Mouse (Mus musculus) mature B cell (primary cell): ENCODE measurements around the gene Gadd45g.

Experiments used
- in situ Hi-C: fragments of 300-500 bp; cut with MboI; formaldehyde crosslinking; loops from 2 replicates; pipeline ENCODE4 v1.14.3; 2019

Gene Gadd45g

DNA sequence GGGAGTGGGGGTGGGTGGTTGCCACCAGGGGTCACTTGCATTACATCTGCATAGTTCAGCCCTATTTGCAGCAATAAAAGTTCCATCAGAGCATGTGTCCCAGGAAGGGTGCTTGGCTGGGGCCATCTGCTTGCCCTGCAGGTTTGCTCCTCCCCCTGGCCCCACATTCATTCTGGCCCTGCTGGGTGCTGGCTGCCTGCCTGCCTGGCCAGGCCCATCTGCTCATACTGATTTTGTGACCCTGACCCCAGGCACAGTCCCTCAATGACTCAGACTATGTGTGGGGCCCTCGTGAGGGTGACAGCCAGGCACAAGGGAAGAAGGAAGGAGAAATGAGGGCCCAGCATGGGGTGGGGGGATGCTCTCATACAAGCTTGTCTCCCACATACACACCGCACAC is 12.9 kb upstream of the Gadd45g start:
- in situ Hi-C loops, result loop anchor here (25.0 kb wide), 1 partner anchor 1154 kb away; the partner anchor contains the start of gene Nfil3

DNA sequence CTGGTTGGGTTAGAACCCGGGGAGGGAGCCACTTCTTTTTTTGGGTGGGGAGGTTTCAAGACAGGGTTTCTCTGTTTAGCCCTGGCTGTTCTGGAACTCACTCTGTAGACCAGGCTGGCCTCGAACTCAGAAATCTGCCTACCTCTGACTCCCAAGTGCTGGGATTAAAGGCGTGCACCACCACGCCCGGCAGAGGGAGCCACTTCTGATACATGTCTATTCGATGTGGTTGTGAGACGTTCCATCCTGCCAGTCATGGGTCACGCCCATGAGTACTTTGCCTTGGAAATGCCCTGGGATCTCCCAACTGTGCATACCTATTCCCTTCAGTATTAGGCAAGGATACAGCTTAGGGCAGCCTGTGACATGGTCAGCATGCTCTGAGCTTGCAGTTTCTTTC is 12.5 kb upstream of the Gadd45g start:
- in situ Hi-C loops, result loop anchor here (25.0 kb wide), 1 partner anchor 1153 kb away; the partner anchor contains the start of gene Nfil3

DNA sequence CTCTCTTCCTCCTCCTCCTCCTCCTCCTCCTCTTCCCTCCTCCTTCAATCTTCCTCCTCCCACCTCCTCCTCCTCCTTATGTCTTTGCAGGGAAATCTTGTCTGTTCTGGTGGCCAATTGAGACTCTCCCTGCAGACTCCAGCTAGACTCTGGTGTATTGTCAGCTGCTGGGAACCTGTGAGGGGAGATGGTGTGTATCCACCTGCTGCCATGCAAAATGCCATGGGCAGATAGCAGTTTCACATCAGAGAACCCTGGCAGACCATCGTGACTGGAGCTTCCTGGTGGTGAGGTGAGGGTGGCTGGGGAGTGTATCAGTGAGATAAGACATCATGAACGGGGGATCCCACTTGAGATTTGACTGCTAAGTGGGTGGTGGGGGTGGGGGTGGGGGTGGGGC is 12.0 kb upstream of the Gadd45g start:
- in situ Hi-C loops, result loop anchor here (25.0 kb wide), 1 partner anchor 1153 kb away; the partner anchor contains the start of gene Nfil3

DNA sequence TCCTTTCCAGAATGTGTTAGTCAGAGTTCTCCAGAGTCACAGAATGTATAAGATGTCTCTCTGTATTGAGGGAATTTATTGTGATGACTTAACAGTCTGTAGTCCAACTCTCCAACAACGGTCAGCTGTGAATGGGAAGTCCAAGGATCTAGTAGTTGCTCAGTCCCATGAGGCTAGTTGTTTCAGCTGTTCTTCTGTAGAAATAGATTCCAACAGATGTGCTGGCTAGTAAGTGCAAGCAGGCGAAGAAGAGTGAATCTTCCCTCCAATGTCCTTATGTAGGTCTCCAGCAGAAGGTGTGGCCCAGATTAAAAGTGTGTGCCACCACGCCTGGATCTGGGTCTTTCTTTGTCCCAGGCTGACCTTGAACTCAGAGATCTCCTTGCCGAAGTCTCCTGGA is 11.3 kb upstream of the Gadd45g start:
- in situ Hi-C loops, result loop anchor here (25.0 kb wide), 1 partner anchor 1152 kb away; the partner anchor contains the start of gene Nfil3

DNA sequence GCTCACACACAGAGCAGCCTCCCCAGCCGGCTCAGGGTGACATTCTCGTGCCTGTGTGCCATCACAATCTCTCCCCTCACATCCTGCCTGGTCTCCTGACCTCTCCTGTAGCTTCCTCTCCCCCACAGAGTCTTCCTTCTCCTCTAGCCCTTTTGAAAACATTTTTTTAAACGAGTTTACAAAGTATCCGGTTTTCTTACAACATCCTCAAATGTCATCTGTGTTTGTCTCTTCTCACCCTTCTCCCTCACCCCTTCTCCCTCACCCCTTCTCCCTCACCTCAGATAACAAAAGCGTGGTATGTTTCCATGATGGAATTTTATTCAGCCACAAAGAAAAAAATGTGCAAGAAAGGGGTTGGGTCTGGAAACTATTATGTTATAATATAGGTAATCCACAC is 9.1 kb upstream of the Gadd45g start:
- in situ Hi-C loops, result loop anchor here (25.0 kb wide), 1 partner anchor 1150 kb away; the partner anchor contains the start of gene Nfil3

DNA sequence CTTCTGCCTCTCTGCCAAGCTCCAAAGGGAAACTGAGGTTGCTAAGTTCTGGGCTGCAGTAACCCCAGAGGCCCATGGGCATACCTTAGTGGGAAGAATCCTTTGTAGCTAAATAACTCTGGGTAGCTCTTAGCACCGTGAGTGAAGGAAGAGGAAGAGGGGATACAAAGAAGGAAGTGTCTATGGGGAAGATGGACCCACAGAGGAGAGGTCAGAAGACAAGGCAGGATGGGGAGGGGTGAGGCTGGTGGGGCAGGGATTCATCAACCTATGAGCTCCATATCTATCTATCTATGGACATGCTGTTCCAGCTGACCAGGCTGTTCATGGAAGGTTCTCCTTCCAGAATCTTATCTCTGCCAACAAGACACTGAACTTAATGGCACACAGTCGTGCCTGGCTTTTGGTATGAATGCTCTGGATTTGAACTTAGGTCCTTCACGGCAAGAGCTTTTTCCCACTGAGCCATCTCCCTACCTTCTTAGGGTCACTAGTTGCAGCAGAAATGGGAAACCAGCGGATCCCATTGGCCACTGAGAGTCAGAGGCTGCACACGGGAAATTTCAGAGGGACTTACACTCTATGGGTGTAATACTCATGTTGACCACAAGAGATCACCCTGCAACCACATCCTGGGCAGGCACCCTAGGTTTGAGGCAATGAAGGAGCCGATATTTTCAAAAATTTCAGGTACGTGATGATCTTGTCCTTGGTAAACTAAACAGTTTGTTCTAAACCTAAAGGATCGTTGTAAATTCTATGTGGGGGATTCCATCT is 7.0 kb upstream of the Gadd45g start:
- in situ Hi-C loops, result loop anchor here (10.0 to 25.0 kb wide), 2 partner anchors 805 to 1148 kb away; partner anchors contain the start of gene Nfil3

DNA sequence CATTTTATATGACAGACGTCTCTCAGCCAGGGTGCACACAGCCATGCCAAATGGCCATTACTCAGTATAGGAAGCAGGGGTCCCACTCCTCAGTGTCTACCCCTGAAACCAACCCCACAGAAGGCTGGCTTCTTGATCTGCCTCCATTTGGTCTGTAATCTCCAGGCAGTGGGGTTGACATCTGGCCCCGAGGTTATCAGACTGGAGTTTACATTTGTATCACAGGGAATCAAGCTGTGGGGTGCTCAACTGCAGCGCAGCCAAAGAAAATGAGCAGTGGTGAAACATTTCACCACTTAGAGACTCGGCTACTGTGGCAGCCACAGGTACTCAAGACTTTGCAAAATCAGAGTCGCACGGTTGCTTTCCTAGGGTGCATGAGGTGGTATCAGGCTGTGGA is 5.8 kb upstream of the Gadd45g start:
- in situ Hi-C loops, result loop anchor here (10.0 to 25.0 kb wide), 2 partner anchors 804 to 1147 kb away; partner anchors contain the start of gene Nfil3

DNA sequence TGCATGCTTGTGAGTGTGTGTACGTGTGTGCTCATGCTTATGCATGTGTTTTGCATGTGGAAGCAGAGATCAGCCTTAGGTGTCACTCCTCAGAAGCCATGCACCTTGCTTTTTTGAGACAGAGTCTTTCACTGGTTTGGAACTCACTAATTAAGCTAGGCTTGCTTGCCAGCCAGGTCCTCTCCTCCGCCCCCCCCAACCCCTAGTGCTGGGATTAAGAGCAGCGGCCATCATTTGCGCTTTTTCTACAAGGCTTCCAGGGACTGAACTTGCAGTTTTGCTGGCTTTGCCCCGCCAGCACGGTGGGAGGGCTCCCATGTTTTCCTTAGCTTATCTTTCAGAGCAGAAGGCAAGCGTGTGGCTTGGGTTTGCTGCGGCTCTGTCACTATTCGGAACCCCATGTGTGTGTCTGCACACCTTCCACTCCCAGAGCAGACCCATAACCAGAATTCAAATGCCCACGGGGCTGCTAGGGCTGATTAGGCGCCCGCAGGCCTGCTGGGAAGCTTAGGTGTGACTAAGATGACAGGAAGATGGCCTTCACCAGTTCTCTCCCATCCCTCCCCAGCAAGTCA is 4.8 kb upstream of the Gadd45g start:
- in situ Hi-C loops, result loop anchor here (10.0 to 25.0 kb wide), 2 partner anchors 803 to 1146 kb away; partner anchors contain the start of gene Nfil3

DNA sequence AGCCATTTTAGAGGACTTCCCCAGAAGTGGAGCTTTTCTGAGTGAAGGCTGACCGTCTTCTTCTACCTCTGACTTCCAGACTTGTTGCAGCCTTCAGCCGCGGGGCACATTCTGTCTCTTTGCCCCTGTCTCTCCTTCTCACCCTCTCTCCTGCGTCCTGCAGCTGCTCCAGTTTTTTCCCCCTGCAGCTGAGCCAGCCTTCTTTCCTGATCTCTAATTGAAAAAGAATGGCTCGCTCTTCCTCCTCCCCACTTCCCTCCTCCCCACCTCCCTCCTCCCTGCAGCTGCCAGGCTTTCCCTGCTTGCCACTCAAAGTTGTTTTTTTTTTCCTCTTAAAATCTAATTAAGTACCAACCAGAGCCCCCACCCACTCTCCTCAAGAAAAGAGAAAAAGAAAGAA is 4.3 kb upstream of the Gadd45g start:
- in situ Hi-C loops, result loop anchor here (10.0 to 25.0 kb wide), 2 partner anchors 803 to 1145 kb away; partner anchors contain the start of gene Nfil3

DNA sequence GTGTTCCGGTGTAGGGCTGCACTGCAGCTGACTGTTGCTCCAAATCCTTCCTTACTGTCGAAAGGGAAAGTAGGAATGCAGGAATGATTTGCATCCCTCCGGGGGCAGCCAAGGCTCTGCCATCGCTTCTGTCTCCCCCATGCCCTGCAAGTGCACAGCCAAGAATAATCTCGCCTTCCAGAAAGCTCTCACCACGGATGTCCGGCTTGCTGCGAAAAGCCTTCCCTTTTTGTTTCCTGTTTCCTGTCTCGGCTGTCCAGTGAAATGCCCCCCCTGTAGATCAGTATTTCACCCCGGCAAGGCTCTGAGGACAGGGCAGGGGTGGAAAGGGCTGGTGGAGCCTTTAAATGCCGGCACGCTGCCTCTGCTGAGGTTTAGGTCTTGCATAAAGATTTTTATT is 3.7 kb upstream of the Gadd45g start:
- in situ Hi-C loops, result loop anchor here (10.0 to 25.0 kb wide), 2 partner anchors 802 to 1145 kb away; partner anchors contain the start of gene Nfil3

DNA sequence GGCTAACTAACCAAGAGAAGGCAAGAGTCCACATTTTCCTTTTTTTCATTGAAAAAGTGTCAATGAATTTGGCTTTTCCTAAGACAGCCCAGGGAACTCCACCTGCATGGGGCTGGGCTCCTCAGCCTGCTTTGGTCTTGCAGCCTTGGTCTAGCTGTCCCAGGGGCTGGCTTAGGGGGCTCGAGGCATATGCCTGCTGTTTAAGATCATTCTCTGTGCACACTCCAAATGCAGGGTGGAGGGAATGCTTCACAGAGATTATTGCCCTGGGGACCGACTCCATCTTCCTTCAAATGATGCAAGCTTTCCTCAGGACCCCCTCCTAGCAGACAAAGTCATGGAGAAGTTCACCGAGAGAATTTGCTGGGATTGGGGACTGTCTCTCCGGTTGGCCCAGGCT is 3.2 kb upstream of the Gadd45g start:
- in situ Hi-C loops, result loop anchor here (10.0 to 25.0 kb wide), 2 partner anchors 802 to 1144 kb away; partner anchors contain the start of gene Nfil3

DNA sequence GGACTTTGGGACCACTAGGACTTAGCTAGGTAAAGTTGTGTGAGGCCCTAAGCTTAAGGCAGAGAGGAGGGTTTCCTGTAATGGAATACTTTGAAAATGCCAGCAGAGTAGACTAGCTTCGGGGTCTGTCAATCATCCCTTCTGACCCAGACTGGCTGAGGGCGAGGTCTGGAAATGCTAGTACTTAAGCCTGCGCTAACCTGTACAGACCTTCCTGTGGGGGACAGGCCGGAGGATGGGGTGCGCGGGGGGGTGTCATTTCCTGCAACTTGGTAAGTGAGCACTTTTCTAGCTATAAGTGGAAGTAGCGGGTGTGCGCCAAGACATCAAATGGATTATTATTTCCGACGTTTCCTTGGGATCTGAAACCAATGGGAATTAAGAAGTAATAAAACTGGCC is 2.4 kb upstream of the Gadd45g start:
- in situ Hi-C loops, result loop anchor here (10.0 to 25.0 kb wide), 2 partner anchors 801 to 1143 kb away; partner anchors contain the start of gene Nfil3

DNA sequence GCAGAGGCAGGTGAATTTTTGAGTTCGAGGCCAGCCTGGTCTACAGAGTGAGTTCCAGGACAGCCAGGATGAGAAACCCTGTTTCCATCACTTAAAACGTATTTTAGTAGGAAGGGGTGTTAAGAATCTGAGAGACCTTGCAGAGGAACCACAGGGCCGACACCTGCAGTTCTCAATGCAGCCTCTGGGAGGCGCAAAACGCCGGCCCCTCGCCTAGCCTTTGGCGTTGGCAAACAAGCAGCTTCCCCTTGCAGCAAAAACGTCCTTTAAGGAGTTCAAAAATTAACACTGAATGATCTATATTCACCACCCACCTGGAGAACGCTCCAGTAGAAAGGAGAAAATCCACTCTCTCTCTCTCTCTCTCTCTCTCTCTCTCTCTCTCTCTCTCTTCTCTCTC is 1.8 kb upstream of the Gadd45g start:
- in situ Hi-C loops, result loop anchor here (5.0 to 25.0 kb wide), 3 partner anchors 378 to 1143 kb away; partner anchors contain the start of gene Nfil3

DNA sequence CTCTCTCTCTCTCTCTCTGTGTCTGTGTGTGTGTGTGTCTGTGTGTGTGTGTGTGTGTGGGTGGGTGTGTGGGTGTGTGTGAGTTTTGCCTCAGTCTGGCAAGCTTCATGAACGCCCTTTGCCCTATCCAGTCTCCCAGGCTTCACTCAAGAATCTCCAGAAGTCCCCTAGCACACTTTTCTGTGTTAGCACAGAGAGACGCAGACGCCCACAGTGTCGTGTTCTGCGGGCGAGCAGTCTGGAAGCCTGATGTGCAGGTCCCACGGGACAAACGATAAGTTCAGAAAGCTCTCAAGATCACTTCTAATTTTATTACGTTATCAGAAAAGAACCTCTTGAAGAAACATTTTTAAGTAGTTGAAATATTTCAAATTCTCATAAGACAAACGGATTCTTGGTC is 1.4 kb upstream of the Gadd45g start:
- in situ Hi-C loops, result loop anchor here (5.0 to 25.0 kb wide), 3 partner anchors 377 to 1142 kb away; partner anchors contain the start of gene Nfil3

DNA sequence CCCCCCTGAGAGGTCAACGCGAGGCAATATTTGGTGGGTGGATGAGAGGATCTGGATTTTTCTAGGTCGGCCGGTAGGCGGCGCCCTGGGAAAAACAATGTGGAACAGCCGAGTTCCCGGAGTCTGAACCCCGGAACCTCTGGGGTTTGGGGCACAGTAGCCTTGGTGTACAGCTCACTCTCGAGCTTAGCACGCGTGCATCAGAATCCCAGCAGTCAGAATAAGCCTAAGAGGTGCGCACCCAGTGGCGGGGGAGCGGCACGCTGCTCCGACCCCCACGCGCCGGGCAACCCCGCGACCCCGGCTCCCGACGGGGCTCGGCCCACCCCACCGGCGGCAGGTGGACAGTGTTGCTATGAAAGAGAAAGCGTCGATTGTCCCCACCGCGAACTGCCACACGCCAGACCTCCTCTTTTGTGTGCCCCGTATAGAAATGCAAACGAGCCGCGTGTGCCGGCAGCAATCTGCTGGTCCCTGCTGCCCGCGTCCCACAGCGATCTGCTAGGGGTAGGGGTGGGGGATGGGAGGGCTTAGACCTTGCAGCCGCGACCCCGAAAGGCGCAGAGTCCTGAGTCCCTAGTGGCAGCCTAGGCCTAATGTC is 787 bp upstream of the Gadd45g start:
- in situ Hi-C loops, result loop anchor here (5.0 to 25.0 kb wide), 3 partner anchors 377 to 1142 kb away; partner anchors contain the start of gene Nfil3

DNA sequence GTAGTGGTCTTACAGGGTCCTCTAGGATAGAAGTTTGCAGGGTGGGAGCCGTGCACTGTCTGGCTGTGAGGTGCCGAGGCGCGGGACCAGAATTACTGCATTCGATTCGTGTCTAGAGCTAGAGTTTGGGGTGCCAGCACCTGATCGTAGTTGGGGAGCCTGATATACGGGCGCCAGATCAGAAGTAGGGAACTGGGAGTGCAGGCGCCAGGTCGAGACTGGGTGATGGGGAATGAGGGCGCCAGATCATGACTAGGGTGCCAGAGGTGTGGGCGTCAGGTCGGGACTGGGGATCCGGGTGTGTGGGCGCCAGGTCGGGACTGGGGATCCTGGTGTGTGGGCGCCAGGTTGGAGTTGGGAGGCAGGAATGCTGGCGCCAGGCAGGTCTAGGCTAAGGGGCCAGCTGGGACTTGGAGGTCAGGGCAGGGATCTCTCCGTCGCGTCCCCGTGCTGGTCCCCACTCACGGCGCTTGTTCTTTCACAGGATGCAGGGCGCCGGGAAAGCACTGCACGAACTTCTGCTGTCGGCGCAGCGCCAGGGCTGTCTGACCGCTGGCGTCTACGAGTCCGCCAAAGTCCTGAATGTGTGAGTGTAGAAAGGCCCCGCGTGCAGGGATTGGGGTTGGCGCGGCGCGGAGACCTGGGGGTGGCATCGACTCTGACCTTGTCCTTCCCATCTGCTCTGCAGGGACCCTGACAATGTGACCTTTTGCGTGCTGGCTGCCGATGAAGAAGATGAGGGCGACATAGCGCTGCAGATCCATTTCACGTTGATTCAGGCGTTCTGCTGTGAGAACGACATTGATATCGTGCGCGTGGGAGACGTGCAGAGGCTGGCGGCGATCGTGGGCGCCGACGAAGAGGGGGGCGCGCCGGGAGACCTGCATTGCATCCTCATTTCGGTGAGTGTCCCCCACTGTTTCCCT is 653 bp downstream of the Gadd45g start:
- in situ Hi-C loops, result loop anchor here (5.0 to 25.0 kb wide), 3 partner anchors 375 to 1140 kb away; partner anchors contain the start of gene Nfil3

DNA sequence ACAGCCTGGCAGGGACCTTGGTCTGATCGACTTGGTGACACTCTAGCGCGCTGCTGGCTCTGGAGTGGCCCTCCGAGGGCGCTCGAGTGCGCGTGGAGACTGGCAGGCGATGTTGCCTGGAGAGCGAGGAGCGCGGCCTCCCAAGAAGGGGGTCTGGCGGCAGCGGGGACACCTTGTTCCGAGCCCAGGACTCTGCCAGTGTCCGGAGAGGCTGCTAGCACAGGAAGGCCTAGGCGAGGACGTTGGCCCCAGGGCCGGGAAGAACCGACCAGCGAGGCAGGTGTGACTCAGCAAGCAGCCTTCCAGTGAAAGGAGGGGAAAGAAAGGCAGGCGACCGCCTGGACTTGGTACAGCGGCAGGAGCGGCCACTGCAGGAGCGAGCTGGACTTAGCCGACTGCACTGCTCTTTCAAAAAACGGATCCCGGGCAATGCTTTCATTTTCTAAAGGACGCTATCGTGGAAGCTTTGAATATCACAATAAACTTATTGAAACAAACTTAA is 1.6 kb downstream of the Gadd45g start:
- in situ Hi-C loops, result loop anchor here (5.0 to 25.0 kb wide), 3 partner anchors 374 to 1139 kb away; partner anchors contain the start of gene Nfil3

DNA sequence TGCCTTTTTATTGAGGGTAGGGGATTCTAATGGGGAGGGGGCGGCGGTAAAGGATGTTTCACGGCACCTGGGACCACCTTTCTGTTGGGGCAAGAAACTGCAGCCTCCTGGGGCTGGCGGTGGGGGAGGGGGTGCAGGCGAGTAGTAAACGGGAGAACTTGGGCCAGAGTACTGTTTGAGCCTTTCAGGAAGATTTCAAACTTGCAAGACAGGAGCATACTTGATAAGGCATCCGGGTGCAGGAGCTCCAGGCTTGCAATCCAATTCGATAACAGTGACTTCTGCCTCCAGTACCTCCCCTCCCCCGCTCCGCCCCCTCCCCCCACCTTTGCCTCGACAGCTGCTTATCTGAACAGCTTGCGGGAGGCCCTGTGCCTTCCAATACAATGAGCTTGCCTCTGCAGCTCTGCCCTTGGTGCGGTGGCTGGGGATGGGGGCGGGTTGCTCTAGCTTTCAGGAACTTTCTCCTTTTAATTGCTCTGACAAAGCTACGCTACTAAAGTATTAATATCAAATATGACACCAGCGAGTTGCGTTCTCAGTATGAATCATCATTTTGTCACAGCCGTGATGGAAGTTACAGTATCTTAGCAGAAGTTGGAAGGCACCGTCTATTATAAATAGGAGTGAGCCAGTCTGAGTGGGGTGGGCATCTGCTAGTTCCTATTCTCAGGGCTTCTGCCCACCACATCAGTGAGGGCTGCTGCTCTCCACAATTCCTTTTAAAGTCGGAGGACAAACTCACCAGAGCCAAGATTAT is 2.2 kb downstream of the Gadd45g start:
- in situ Hi-C loops, result loop anchor here (5.0 to 25.0 kb wide), 3 partner anchors 374 to 1139 kb away; partner anchors contain the start of gene Nfil3
